Mouse (Mus musculus) limb, embryonic 10.5 days (tissue): Measurements from ENCODE around the gene Spink2. TPM values are rescaled to one million over a fixed set of nuclear protein-coding genes. Genes with fewer than 3 reads are reported as not detected.
"Not testable (repeated sequence)": the region's sequence is repeated elsewhere in the genome, so short reads cannot be mapped to it uniquely, and the experiment has no call there.

Source experiments
- DNase-seq: peaks from one replicate; pipeline ENCODE4 v3.0.0-alpha.2; 2017; ENCODE audit warnings: low spot score
- H3K27ac ChIP-seq: fragments of 300-500 bp; sonication (generic); 2 replicates; pipeline ENCODE4 v1.5.1; 2016; ENCODE audit warnings: mild to moderate bottlenecking
- H3K27me3 ChIP-seq: fragments of 300-500 bp; sonication (generic); 2 replicates; pipeline ENCODE4 v1.6.1; 2016; ENCODE audit warnings: low read depth, mild to moderate bottlenecking; ENCODE audit not compliant: poor library complexity, severe bottlenecking
- H3K36me3 ChIP-seq: fragments of 300-500 bp; sonication (generic); 2 replicates; pipeline ENCODE4 v1.6.1; 2016; ENCODE audit warnings: mild to moderate bottlenecking, moderate library complexity
- H3K4me1 ChIP-seq: fragments of 300-500 bp; sonication (generic); 2 replicates; pipeline ENCODE4 v1.6.1; 2016
- H3K4me3 ChIP-seq: fragments of 300-500 bp; sonication (generic); 2 replicates; pipeline ENCODE4 v1.5.1; 2016; ENCODE audit warnings: mild to moderate bottlenecking, moderate library complexity
- H3K9me3 ChIP-seq: fragments of 300-500 bp; sonication (generic); replicated peaks from 2 replicates; pipeline ENCODE4 v1.6.1; 2016; ENCODE audit warnings: mild to moderate bottlenecking
- WGBS: fragments of 180-500 bp; shearing (Covaris S2); methylation state at CpG from one replicate; pipeline ENCODE4 v1.1.7; 2016; 5-methylcytosine and 5-hydroxymethylcytosine counted together
- polyA plus RNA-seq: library from polyadenylated mRNA; unstranded; fragments of >200 nt; fragmentation: Nextera tagmentation; extraction: Ambion mirVana; gene quantifications from 2 replicates; pipeline ENCODE4 v1.2.1, GENCODE M21; 2016

The Spink2 gene
- polyA plus RNA-seq, 1 experiment from 2014 or later = 0.89 TPM

DNA sequence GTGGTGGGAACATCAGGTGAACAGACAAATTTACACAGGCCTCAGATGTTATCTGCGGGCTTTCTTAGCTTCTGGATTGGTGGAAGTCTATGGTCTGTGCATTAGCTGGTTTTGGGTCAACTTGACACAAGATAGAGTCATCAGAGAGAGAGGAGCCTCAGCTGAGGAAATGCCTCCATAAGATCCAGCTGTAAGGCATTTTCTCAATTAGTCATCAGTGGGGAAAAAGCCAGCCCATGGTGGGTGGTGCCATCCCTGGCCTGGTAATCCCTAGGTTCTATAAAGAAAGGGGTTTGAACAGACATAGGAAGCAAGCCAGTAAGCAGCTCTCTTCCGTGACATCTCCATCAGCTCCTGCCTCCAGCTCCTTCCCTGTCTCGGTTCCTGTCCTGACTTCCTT is 25.9 kb downstream of the Spink2 start:
- 89% methylated on average over 3 of the region's 3 CpGs for WGBS
- Histone ChIP-seq H3K27me3 (no peaks in the 10 kb centered on the region), H3K9me3 (no peaks in the 10 kb centered on the region), H3K4me3 (no peak overlapping the region), H3K4me1 (no peaks in the 10 kb centered on the region), H3K36me3 (no peaks in the 10 kb centered on the region), H3K27ac (no peak overlapping the region)
- no peak for DNase-seq

DNA sequence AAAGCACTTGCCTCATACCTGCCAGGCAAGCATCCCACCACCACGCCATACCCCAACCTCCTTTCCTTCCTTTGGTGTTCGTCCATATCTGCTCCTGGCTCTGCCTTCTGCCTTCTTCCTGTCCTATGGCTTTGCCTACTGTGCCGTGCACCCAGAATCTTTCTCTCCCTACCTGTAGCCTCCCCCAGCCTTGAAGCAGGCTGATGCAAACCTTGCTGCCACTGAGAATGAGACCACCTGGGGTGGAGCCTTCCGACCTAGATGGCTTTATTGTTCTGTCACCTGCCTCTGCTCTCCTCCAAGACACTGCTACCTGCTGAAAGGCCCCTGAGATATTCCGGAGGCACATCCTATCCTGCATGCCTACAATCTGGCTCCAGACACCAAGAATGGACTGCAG is 27.4 kb downstream of the Spink2 start:
- H3K4me1 ChIP-seq, H3K9me3 ChIP-seq, H3K27ac ChIP-seq, H3K4me3 ChIP-seq, DNase-seq, H3K36me3 ChIP-seq, H3K27me3 ChIP-seq: not testable (repeated sequence)
- WGBS = 64% methylated on average over 5 of the region's 5 CpGs

DNA sequence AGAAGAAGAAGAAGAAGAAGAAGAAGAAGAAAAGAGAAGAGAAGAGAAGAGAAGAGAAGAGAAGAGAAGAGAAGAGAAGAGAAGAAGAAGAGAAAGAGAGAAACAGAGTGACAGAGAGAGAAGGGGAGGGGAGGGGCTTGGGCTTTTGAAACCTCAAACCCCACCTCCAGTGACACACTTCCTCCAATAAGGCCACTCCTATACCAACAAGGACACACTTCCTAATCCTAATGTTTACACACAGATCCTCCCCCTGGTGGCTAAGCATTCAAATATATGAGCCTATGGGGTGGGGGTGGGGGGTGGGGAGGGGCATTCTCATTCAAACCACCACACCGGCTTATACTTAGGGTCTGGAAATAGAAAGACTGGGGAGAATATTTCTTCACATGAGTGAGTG is 27.9 kb downstream of the Spink2 start:
- WGBS = 56% methylated on average over 1 of the region's 1 CpGs
- Histone ChIP-seq H3K9me3 (no peaks in the 10 kb centered on the region), H3K4me3 (no peak overlapping the region), H3K36me3 (no peaks in the 10 kb centered on the region), H3K4me1 (no peaks in the 10 kb centered on the region; the same call in 1 of the 2 replicates), H3K27ac (no peak overlapping the region), H3K27me3 (no peaks in the 10 kb centered on the region)
- no peak for DNase-seq

DNA sequence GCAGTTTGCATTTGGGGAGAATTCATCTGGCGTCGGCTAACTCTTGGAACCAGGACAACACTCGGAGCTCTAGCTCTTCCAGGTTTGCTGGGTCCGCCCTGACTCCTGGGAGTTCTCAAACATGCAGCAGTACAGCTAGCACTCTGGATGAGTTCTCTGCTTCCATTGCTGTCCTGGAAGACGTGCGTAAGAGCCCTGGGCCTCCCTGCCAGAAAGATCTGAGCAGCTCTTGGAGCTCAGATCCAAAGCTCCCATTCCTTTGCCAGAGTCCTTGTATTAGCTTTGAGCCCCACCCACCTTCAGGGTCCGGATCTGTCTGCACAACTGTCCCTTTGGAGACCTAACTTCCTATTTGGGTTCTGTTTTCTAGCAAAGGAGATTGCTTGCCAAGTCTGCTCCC is 29.8 kb downstream of the Spink2 start:
- no peak for DNase-seq
- H3K27ac ChIP-seq = no peak overlapping the region
- WGBS = 88% methylated on average over 7 of the region's 7 CpGs
- H3K36me3 ChIP-seq = no peaks in the 10 kb centered on the region
- no peaks in the 10 kb centered on the region for H3K9me3 ChIP-seq
- H3K4me3 ChIP-seq = no peak overlapping the region
- no peaks in the 10 kb centered on the region for H3K27me3 ChIP-seq
- peaks cover 6% of the 10 kb centered on the region for H3K4me1 ChIP-seq

DNA sequence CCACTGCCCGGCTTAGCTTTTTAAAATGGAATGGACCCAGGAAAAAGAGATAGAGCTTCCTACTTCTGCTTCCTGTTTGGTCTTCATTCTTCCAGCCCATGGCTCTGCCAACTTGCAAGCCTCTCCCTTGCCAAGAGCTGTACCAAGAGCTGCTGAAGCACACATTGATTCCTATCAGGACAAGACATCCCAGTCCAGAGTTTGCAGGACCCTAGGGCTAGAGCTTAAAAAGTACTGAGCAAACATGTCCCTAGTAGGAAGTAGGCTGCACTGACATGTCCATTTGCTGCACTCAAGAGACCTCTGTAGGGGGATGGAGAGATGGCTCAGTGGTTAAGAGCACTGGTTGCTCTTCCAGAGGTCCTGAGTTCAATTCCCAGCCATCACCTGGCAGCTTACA is 32.3 kb downstream of the Spink2 start:
- Histone ChIP-seq H3K27ac (no peak overlapping the region), H3K27me3 (no peaks in the 10 kb centered on the region), H3K36me3 (no peaks in the 10 kb centered on the region), H3K4me1 (peaks cover 6% of the 10 kb centered on the region), H3K9me3 (no peaks in the 10 kb centered on the region), H3K4me3 (no peak overlapping the region)
- DNase-seq = no peak
- WGBS = 90% methylated on average over 1 of the region's 1 CpGs

DNA sequence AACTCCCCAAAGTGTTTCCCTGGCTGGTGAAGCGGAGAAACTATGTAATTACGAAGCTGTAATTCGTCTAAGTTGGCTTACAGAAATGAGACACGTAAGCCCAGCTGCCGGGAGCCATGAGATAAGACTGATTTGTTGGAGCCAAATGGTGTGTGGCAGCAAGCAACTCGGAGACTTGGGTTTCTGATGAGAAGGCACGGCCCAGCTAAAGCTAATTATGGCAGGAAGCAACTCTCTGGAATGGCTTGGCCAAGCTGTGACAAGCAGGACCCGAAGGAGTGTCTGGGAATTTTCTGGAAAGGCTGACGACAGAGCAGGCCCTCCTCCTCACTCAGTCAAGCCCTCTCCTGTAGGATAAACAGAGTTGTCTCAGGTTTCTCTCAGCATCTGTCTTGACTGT is 33.3 kb downstream of the Spink2 start:
- no peaks in the 10 kb centered on the region for H3K9me3 ChIP-seq
- H3K4me1 ChIP-seq = peaks cover 6% of the 10 kb centered on the region
- no peaks in the 10 kb centered on the region for H3K27me3 ChIP-seq
- DNase-seq = no peak
- no peak overlapping the region for H3K27ac ChIP-seq
- WGBS = 28% methylated on average over 9 of the region's 9 CpGs
- H3K4me3 ChIP-seq = no peak overlapping the region
- no peaks in the 10 kb centered on the region for H3K36me3 ChIP-seq

DNA sequence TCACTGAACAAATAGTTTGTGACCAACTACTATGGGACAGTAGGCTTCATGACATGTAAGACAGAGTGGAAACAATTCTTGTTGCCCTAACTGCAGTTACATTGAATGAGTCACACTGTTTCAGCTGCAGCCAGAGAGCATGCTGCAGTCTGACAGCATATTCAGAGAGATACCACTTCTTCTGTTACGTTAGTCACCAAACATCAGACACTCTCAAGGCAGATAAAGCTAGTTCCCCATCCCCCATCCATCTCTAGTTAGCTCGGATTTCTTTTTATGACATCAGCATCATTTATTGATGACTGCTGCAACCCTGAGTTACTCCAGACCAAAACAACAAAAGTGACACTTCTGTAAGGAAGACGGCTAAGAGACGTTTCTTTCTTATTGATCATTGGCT is 36.5 kb downstream of the Spink2 start:
- no peak overlapping the region for H3K4me3 ChIP-seq
- H3K4me1 ChIP-seq = peaks cover 6% of the 10 kb centered on the region
- no peaks in the 10 kb centered on the region for H3K27me3 ChIP-seq
- H3K36me3 ChIP-seq = no peaks in the 10 kb centered on the region
- 66% methylated on average over 4 of the region's 4 CpGs for WGBS
- no peak for DNase-seq
- no peaks in the 10 kb centered on the region for H3K9me3 ChIP-seq
- no peak overlapping the region for H3K27ac ChIP-seq

DNA sequence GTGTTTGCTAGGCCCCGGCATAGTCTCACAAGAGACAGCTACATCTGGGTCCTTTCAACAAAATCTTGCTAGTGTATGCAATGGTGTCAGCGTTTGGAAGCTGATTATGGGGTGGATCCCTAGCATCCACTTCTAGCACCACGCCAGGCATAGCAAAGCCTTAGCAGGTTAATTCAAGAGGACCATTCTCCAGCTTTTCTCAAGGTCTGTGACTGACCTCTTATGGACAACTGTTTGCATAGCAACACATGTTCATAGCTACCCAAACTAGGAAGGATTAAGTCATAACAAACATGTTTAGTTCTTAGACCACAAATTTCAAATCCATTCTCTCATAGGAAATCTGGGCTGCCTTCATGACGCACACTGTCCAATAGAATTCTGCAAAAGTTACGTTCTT is 40.7 kb downstream of the Spink2 start:
- H3K36me3 ChIP-seq = no peaks in the 10 kb centered on the region
- H3K27ac ChIP-seq = no peak overlapping the region
- no peaks in the 10 kb centered on the region for H3K4me1 ChIP-seq
- no peaks in the 10 kb centered on the region for H3K27me3 ChIP-seq
- no peak overlapping the region for H3K4me3 ChIP-seq
- H3K9me3 ChIP-seq = no peaks in the 10 kb centered on the region
- no peak for DNase-seq
- 73% methylated on average over 5 of the region's 5 CpGs for WGBS

DNA sequence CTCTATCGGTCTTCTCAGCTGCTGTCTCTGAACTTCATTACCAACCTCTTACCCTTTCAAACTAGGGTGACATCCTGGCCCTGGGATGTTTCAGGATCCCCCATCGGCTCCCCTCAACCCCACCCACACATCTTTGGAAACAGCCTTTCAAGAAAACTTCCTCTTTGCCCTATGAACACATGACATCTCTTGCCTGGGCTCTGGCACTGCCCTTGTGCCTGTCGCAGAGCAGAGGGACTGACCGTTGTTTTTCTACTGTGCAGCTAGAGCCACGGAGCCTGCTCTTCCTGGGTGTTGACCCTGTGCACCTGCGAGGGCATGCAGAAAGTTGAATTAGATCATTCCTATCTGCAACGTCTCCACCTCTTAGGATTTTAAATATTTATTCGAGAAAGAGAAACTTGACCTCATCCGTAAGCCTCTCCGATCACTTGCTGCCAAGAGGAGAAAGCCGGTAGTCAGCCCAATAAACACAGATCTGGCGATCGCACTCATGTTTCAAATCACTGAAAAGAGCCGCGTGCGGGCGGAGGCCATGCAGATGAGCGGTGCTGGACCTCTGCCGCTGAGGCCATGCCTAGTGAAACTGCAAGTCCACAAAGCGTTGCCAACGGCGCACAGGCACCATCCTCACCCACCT is 43.8 kb downstream of the Spink2 start:
- 88% methylated on average over 22 of the region's 22 CpGs for whole genome bisulfite sequencing
- no peaks in the 10 kb centered on the region for H3K9me3 ChIP-seq
- DNase-seq = no peak

DNA sequence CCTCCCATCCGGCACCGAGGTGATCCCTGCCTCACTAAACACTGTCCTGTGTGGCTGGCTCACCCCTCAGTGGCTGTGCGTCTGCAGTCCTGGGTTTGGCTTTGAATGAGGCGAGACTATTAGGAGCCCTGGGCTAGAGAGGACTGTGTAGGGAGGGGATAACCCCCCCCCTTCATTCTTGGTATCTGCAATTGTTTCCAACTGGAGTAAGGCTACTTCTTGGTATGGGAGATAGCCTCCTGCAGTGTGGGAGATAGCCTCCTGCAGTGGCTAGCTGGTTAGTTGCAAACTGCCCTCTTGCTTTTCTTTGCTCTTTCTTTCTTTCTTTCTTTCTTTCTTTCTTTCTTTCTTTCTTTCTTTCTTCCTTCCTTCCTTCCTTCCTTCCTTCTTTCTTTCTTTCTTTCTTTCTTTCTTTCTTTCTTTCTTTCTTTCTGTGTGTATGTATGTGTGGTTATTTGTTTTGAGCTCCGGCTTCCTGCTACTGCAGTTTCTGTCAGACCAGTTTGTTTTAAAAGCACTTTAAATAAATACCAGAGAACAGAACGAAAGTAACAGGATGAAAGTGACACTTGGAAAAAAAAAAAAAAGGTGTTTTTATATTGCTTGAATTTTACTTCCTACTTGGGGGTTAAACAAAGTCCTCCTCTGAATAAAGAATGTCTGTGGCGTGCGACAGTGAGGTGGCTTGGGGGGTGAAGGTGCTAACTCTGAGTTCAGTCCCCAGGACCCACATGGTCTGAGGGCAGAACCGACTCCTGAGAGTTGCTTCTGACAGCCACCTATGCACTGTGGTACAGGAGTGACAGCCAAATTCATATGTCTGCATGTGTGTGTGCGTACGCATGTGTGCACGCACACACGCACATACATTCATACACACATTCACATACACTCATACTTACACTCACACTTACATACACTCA is 45.3 kb downstream of the Spink2 start:
- DNase-seq = no peak
- no peaks in the 10 kb centered on the region for H3K27me3 ChIP-seq
- no peaks in the 10 kb centered on the region for H3K36me3 ChIP-seq
- H3K4me3 ChIP-seq = no peak overlapping the region
- 65% methylated on average over 13 of the region's 13 CpGs for WGBS
- H3K4me1 ChIP-seq = no peaks in the 10 kb centered on the region
- no peaks in the 10 kb centered on the region for H3K9me3 ChIP-seq
- 0 out of 2 replicates have a peak overlapping the region, but pooled peaks have one; percentile 11 for H3K27ac ChIP-seq

More for the DNA sequence above, 43.8 kb downstream of the Spink2 start:
- Histone ChIP-seq H3K27me3 (no peaks in the 10 kb centered on the region), H3K4me3 (no peak overlapping the region), H3K36me3 (no peaks in the 10 kb centered on the region), H3K4me1 (no peaks in the 10 kb centered on the region), H3K27ac (no peak overlapping the region)

DNA sequence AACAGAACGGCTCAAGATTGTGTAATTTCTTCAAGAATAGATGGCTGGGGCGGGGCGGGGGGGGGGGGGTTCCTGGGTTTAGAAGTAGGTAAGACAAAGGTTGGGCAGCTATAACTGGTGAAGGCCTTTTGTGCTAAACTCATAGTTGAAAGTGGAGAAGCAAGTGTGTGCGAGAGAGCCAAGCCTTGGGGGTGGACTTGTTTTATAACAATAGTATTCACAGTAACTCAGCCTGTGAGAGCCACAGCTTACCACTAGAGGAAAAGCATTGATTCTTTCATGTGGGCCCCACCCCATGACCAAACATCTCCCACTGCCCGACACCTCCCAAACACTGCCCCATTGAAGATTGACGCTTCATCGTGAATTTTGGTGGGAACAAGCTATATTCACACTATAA is 47.7 kb downstream of the Spink2 start:
- H3K36me3 ChIP-seq = no peaks in the 10 kb centered on the region
- H3K4me1 ChIP-seq = peaks cover 3% of the 10 kb centered on the region; the same call in 1 of the 2 replicates
- no peak overlapping the region for H3K4me3 ChIP-seq
- H3K27me3 ChIP-seq = no peaks in the 10 kb centered on the region
- no peak for DNase-seq
- no peaks in the 10 kb centered on the region for H3K9me3 ChIP-seq
- 77% methylated on average over 7 of the region's 7 CpGs for WGBS
- H3K27ac ChIP-seq = no peak overlapping the region

DNA sequence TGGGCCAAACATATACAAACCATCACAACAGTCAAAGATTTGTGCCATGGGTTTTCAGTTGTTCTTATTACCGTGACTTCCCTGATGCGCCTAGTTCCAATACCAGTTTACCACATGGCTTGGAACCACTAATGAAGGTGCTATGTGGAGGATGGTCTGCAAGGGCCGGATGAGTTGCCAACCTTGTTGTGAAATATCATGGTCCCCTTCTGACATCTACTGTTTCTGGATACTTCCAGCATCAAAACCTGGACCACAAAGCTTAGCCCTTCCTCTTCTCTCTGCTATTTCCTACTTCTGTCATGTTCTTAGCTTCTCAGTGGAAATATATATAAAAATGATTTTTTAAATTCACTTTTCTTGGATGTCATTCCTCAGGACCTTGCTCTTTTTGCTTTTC is 48.7 kb downstream of the Spink2 start:
- H3K36me3 ChIP-seq = no peaks in the 10 kb centered on the region
- H3K27me3 ChIP-seq = no peaks in the 10 kb centered on the region
- H3K4me3 ChIP-seq = no peak overlapping the region
- no peak overlapping the region for H3K27ac ChIP-seq
- no peaks in the 10 kb centered on the region for H3K9me3 ChIP-seq
- 88% methylated on average over 3 of the region's 3 CpGs for WGBS
- no peak for DNase-seq
- H3K4me1 ChIP-seq = peaks cover 13% of the 10 kb centered on the region

DNA sequence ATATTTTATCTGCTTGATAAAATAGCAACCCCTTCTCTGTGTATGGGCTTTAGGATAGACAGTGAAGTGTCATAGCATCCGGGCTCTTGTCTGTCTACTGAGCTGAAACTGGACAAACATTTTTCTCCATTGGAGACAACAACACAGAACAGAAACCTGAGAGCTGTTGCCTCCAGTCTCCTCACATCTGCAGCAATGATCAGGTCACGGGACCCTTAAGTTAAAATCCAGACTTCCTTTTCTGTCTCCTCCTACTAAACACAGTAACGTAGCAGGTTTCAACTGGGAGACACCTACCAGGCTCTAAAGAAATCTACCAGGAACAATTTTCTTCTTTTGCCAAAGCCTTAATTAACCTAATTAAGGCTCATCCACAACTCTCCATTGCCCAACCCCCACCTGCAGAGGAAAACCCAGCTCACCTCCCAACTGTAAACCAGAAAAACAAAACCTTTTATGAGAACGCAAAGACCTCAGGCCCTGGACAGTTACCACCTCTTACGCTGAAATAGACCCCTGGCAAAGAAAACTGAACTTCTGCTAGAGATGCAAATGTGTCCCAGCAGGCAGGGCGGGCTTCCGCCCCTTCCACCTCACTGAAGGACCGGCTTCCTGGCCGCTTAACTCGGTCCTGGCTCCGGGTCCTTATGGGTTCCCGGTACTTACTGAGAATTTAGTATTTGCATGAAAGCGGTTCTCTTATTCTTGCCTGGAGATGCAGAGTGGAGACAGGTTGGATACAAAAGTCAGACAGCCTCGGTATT is 53.3 kb downstream of the Spink2 start:
- Histone ChIP-seq H3K27ac (peak overlapping the region; percentile 63; the same call in 1 of the 2 replicates), H3K4me3 (no peak overlapping the region), H3K27me3 (no peaks in the 10 kb centered on the region), H3K36me3 (no peaks in the 10 kb centered on the region), H3K4me1 (peaks cover 13% of the 10 kb centered on the region), H3K9me3 (no peaks in the 10 kb centered on the region)
- DNase-seq = no peak
- 42% methylated on average over 14 of the region's 14 CpGs for WGBS
